Mouse (Mus musculus): ENCODE results near the gene Hoxa6.

The Hoxa6 gene

GRCm38 (mm10) chr6:52209685-52210046, 1.1 kb upstream of the Hoxa6 start:
- TF ChIP-seq CTCF (conservative IDR thresholded peaks at IDR 0.05; ENCODE audit: low read length) (no peak), POU5F1 (IDR thresholded peaks at IDR 0.05; ENCODE audit: borderline replicate concordance, low read length) (no peak), NANOG (IDR thresholded peaks at IDR 0.05; ENCODE audit: borderline replicate concordance, low read length) (no peak)
- peaks cover 98% of the 10 kb centered on the region for H3K27me3 ChIP-seq (ENCODE audit: insufficient read depth, low read length)

GRCm38 (mm10) chr6:52208868-52209684, 554 bp upstream of the Hoxa6 start:
- TF ChIP-seq POU5F1 (IDR thresholded peaks at IDR 0.05; ENCODE audit: borderline replicate concordance, low read length) (no peak), NANOG (IDR thresholded peaks at IDR 0.05; ENCODE audit: borderline replicate concordance, low read length) (no peak), CTCF (conservative IDR thresholded peaks at IDR 0.05; ENCODE audit: low read length) (no peak)
- H3K4me1 ChIP-seq (replicated peaks; ENCODE audit: low read depth, low read length), result peaks cover 61% of the 10 kb centered on the region
- peak overlapping the region; percentile 52; the same call in 1 of the 2 replicates for H3K4me3 ChIP-seq (replicated peaks; ENCODE audit: low read length)
- H3K36me3 ChIP-seq (ENCODE audit: insufficient read depth, low read length), result no peaks in the 10 kb centered on the region
- no peaks in the 10 kb centered on the region for H3K9me3 ChIP-seq (ENCODE audit: low read length)
- peaks cover 98% of the 10 kb centered on the region for H3K27me3 ChIP-seq (ENCODE audit: insufficient read depth, low read length)

More at GRCm38 (mm10) chr6:52209685-52210046, 1.1 kb upstream of the Hoxa6 start:
- Histone ChIP-seq H3K9me3 (ENCODE audit: low read length) (no peaks in the 10 kb centered on the region), H3K4me1 (replicated peaks; ENCODE audit: low read depth, low read length) (peaks cover 57% of the 10 kb centered on the region), H3K4me3 (replicated peaks; ENCODE audit: low read length) (no peak overlapping the region), H3K36me3 (ENCODE audit: insufficient read depth, low read length) (no peaks in the 10 kb centered on the region)

GRCm38 (mm10) chr6:52207684-52207976, 892 bp downstream of the Hoxa6 start:
- no peaks in the 10 kb centered on the region for H3K36me3 ChIP-seq (ENCODE audit: insufficient read depth, low read length)
- H3K9me3 ChIP-seq (ENCODE audit: low read length), result no peaks in the 10 kb centered on the region
- H3K4me1 ChIP-seq (replicated peaks; ENCODE audit: low read depth, low read length), result peaks cover 61% of the 10 kb centered on the region
- no peak for TF ChIP-seq POU5F1 (IDR thresholded peaks at IDR 0.05; ENCODE audit: borderline replicate concordance, low read length)
- no peak for TF ChIP-seq NANOG (IDR thresholded peaks at IDR 0.05; ENCODE audit: borderline replicate concordance, low read length)
- TF ChIP-seq CTCF (conservative IDR thresholded peaks at IDR 0.05; ENCODE audit: low read length), result no peak
- H3K4me3 ChIP-seq (replicated peaks; ENCODE audit: low read length), result no peak overlapping the region
- peaks cover 98% of the 10 kb centered on the region for H3K27me3 ChIP-seq (ENCODE audit: insufficient read depth, low read length)

- no peak for TF ChIP-seq POU5F1 (IDR thresholded peaks at IDR 0.05; ENCODE audit: borderline replicate concordance, low read length)
- no peak for TF ChIP-seq NANOG (IDR thresholded peaks at IDR 0.05; ENCODE audit: borderline replicate concordance, low read length)
- TF ChIP-seq CTCF (conservative IDR thresholded peaks at IDR 0.05; ENCODE audit: low read length), result no peak
- peaks cover 98% of the 10 kb centered on the region for H3K27me3 ChIP-seq (ENCODE audit: insufficient read depth, low read length)
Observed at GRCm38 (mm10) chr6:52206882-52207683, 1.4 kb downstream of the Hoxa6 start.

GRCm38 (mm10) chr6:52205638-52206621, 2.6 kb downstream of the Hoxa6 start:
- H3K4me1 ChIP-seq (replicated peaks; ENCODE audit: low read depth, low read length), result peaks cover 48% of the 10 kb centered on the region
- H3K36me3 ChIP-seq (ENCODE audit: insufficient read depth, low read length), result no peaks in the 10 kb centered on the region
- no peak for TF ChIP-seq CTCF (conservative IDR thresholded peaks at IDR 0.05; ENCODE audit: low read length)
- no peak for TF ChIP-seq POU5F1 (IDR thresholded peaks at IDR 0.05; ENCODE audit: borderline replicate concordance, low read length)
- no peak for TF ChIP-seq NANOG (IDR thresholded peaks at IDR 0.05; ENCODE audit: borderline replicate concordance, low read length)
- H3K9me3 ChIP-seq (ENCODE audit: low read length), result no peaks in the 10 kb centered on the region
- H3K4me3 ChIP-seq (replicated peaks; ENCODE audit: low read length), result 0 out of 2 replicates have a peak overlapping the region, but pooled peaks have one; percentile 32
- peaks cover 98% of the 10 kb centered on the region for H3K27me3 ChIP-seq (ENCODE audit: insufficient read depth, low read length)

More at GRCm38 (mm10) chr6:52206882-52207683, 1.4 kb downstream of the Hoxa6 start:
- Histone ChIP-seq H3K9me3 (ENCODE audit: low read length) (no peaks in the 10 kb centered on the region), H3K36me3 (ENCODE audit: insufficient read depth, low read length) (no peaks in the 10 kb centered on the region), H3K4me1 (replicated peaks; ENCODE audit: low read depth, low read length) (peaks cover 59% of the 10 kb centered on the region), H3K4me3 (replicated peaks; ENCODE audit: low read length) (no peak overlapping the region)

GRCm38 (mm10) chr6:52205221-52205620, 3.3 kb downstream of the Hoxa6 start:
- no peaks in the 10 kb centered on the region for H3K36me3 ChIP-seq (ENCODE audit: insufficient read depth, low read length)
- peaks cover 99% of the 10 kb centered on the region for H3K27me3 ChIP-seq (ENCODE audit: insufficient read depth, low read length)
- H3K4me1 ChIP-seq (replicated peaks; ENCODE audit: low read depth, low read length), result peaks cover 53% of the 10 kb centered on the region
- TF ChIP-seq NANOG (IDR thresholded peaks at IDR 0.05; ENCODE audit: borderline replicate concordance, low read length), result no peak
- no peak for TF ChIP-seq CTCF (conservative IDR thresholded peaks at IDR 0.05; ENCODE audit: low read length)
- TF ChIP-seq POU5F1 (IDR thresholded peaks at IDR 0.05; ENCODE audit: borderline replicate concordance, low read length), result no peak
- no peak overlapping the region for H3K4me3 ChIP-seq (replicated peaks; ENCODE audit: low read length)
- no peaks in the 10 kb centered on the region for H3K9me3 ChIP-seq (ENCODE audit: low read length)

GRCm38 (mm10) chr6:52204050-52204752, 4.3 kb downstream of the Hoxa6 start, which contains the start of gene Hoxa5:
Gene Hoxa5, minus strand, starts transcription at chr6:52204587.
- no peaks in the 10 kb centered on the region for H3K36me3 ChIP-seq (ENCODE audit: insufficient read depth, low read length)
- H3K27me3 ChIP-seq (ENCODE audit: insufficient read depth, low read length), result peaks cover 99% of the 10 kb centered on the region
- peak within 1 kb of the TSS; percentile 78 for H3K4me3 ChIP-seq (replicated peaks; ENCODE audit: low read length)
- TF ChIP-seq CTCF (conservative IDR thresholded peaks at IDR 0.05; ENCODE audit: low read length) (peak; percentile 38), NANOG (IDR thresholded peaks at IDR 0.05; ENCODE audit: borderline replicate concordance, low read length) (no peak)
- peaks cover 55% of the 10 kb centered on the region for H3K4me1 ChIP-seq (replicated peaks; ENCODE audit: low read depth, low read length)
- H3K9me3 ChIP-seq (ENCODE audit: low read length), result no peaks in the 10 kb centered on the region
